Mouse (Mus musculus): Measurements from ENCODE around the gene Pex10.

Pex10 gene

GRCm38 (mm10) chr4:155064474-155064873 is 2.3 kb upstream of the Pex10 start:
- DNase-seq: no peak

GRCm38 (mm10) chr4:155065970-155066833 is 614 bp upstream of the Pex10 start:
- peak; percentile 94 to 96 for DNase-seq

- DNase-seq: no peak
Measured at GRCm38 (mm10) chr4:155068357-155068972, 1.6 kb downstream of the Pex10 start.

GRCm38 (mm10) chr4:155069191-155069590 is 2.4 kb downstream of the Pex10 start:
- peak; percentile 44 to 52 for DNase-seq

- DNase-seq: no peak
Measured at GRCm38 (mm10) chr4:155070199-155070598, 3.4 kb downstream of the Pex10 start.

- peak in 1 of 2 experiments; percentile 19 for DNase-seq
Measured at GRCm38 (mm10) chr4:155070921-155071320, 4.1 kb downstream of the Pex10 start.

- DNase-seq: peak in 1 of 2 experiments; percentile 35
Measured at GRCm38 (mm10) chr4:155074418-155074817, 7.6 kb downstream of the Pex10 start.

- DNase-seq: no peak
Measured at GRCm38 (mm10) chr4:155075137-155075536, 8.3 kb downstream of the Pex10 start.

- no peak for DNase-seq
Measured at GRCm38 (mm10) chr4:155075813-155076212, 9.0 kb downstream of the Pex10 start.

- no peak for DNase-seq
Measured at GRCm38 (mm10) chr4:155076677-155077076, 9.9 kb downstream of the Pex10 start.

GRCm38 (mm10) chr4:155078808-155079207 is 12.0 kb downstream of the Pex10 start:
- DNase-seq: peak in 1 of 2 experiments; percentile 37

GRCm38 (mm10) chr4:155079666-155080065 is 12.8 kb downstream of the Pex10 start:
- no peak for DNase-seq

GRCm38 (mm10) chr4:155083553-155083952 is 16.7 kb downstream of the Pex10 start:
- DNase-seq: no peak

- no peak for DNase-seq
Measured at GRCm38 (mm10) chr4:155084351-155084750, 17.5 kb downstream of the Pex10 start.

GRCm38 (mm10) chr4:155085206-155086107 is 18.6 kb downstream of the Pex10 start:
- DNase-seq: peak in 1 of 2 experiments; percentile 39

GRCm38 (mm10) chr4:155086108-155087024 is 19.6 kb downstream of the Pex10 start, which contains the start of the genes Rer1 and Morn1:
Gene Rer1, minus strand, starts transcription at chr4:155086382.
Gene Morn1, plus strand, starts transcription at chr4:155086577.
- DNase-seq: peak; percentile 100

GRCm38 (mm10) chr4:155089241-155089640 is 22.4 kb downstream of the Pex10 start:
- no peak for DNase-seq

GRCm38 (mm10) chr4:155090147-155090546 is 23.3 kb downstream of the Pex10 start:
- no peak for DNase-seq

GRCm38 (mm10) chr4:155090688-155091449 is 24.1 kb downstream of the Pex10 start:
- no peak for DNase-seq

- peak; percentile 73 to 84 for DNase-seq
Measured at GRCm38 (mm10) chr4:155092718-155093430, 26.1 kb downstream of the Pex10 start.
